Mouse (Mus musculus) left cerebral cortex, postnatal 14 days (tissue): Measurements from ENCODE around the gene Tomt. TPM values are rescaled to one million over a fixed set of nuclear protein-coding genes. Genes with fewer than 3 reads are reported as not detected.
"Not testable (repeated sequence)": the region's sequence is repeated elsewhere in the genome, so short reads cannot be mapped to it uniquely, and the experiment has no call there.

Source experiments
- DNase-seq, 2 experiments: peaks; one replicate each; pipeline ENCODE4 v3.0.0; 2021 to 2022; ENCODE audit warnings: low spot score in 2 of 2, mixed read lengths in 1 of 2
- intact Hi-C: fragments of 180-260 bp; cut with DNase I; formaldehyde crosslinking; loops from one replicate; pipeline ENCODE4 v1.15.1; 2025
- long read RNA-seq, 2 experiments: library from polyadenylated mRNA; stranded (forward); transcript quantifications; one replicate each; pipeline ENCODE4 v2.0.0; 2021
- total RNA-seq, 2 experiments: library from RNA; stranded (reverse); gene quantifications; 2 replicates each; pipeline ENCODE4 v1.2.3; 2021

Gene Tomt
- under 1 TPM in 1 of 2 experiments, not detected in 1; 0.11 TPM for total RNA-seq
- long read RNA-seq, experiment 1 = 0 reads
- long read RNA-seq, experiment 2 = 0 reads

DNA sequence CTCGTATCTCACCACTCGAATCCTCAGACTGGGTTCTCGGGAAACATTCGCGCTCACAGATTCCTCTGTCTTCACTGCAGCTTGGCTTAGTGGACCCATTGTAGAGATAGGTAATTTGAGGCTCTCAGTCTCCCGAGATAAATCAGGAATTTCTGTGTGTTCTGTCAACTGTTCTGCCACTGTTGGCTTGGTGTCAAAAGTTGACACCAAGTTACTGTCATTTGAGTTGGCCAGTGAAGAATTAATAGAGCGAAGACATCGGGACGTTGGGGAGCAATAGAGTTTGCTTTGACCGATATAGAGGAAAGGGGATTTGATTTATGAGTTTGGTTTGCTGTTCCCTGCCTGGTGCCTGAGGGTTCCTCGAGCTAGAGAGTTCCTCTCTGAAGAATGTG, at the start of gene Tomt:
TSS of gene Tomt (minus strand) at position 73 of the 395 bp plus-strand sequence.
- intact Hi-C loops = no loop called here
- DNase-seq = no peak

DNA sequence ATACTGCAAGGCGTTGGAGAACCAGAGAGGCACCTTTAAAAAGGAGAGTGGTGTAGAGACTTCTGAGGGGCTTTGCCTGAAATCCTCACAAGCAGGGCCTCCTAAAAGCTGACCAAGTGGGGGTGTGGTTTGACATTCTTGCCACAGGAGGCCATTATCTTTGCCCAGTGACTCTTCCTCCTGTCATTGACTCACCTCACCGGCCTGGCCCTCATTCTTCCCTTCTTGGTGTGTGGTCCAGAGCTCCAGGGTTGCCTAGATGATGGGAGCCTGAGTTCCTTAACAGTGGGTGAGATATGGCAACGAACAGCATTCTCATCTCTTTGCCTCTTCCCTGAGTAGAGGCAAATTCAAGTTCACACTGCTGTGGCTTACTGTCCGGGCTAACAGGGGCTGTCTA, 49.7 kb upstream of the Tomt start:
- DNase-seq = no peak
- intact Hi-C loops = no loop called here

DNA sequence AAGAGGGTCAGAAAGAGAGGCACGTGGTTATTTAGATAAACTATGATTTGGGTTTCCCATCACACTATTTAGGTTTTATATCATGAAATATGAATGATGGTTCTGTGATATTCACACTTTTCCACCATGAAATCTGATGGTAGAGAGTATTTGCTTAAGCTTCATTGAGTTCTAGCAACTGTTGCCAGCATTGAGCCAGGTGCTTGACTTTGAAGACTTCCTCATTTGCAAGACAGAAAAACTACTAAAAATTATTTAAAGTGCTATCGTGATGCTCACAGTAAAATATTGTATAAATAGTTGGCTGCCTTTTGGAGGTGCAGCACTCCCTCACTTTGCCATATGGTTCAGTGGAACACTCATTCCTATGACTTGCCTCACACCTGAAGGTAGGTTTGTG, 49.1 kb upstream of the Tomt start:
- DNase-seq = no peak
- intact Hi-C loops = no loop called here

DNA sequence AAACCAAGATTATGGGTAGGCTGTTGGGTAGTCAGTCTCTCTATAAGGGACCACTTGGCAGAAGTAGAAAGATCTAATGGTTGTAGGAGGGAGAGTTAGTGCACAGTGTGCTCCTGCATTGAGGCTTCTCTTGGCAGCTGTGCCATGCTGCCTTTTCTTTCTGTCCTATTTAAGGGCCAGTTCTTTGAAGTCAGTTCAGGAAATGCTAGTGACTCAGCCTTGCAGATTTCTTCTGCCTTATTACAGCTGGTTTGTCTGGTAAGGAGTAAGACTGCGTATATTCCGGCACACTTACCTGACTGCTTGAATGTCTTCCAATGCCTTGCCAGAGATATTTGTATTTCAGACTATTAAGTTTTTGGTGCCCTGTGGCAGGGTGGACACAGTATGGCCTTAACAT, 48.0 kb upstream of the Tomt start:
- intact Hi-C loops = no loop called here
- DNase-seq = no peak

DNA sequence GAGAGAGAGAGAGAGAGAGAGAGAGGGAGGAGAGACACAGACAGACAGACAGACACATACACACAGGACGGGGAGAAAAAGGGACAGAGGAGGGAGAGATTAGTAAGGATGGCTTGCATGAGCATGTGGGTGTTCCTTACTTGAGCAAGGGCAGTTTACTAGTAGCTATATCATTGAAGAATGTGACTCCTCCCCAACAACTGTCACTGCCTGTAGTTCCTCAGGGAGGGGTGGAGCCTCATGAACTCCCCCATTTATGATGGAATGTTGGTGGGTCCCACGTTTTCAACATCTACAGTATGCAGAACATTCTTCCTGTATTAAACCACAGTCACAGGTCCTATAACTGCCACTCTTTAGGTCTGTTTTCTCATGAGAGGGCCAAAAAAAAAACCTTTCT, 45.9 kb upstream of the Tomt start:
- no peak for DNase-seq
- intact Hi-C loops = no loop called here

DNA sequence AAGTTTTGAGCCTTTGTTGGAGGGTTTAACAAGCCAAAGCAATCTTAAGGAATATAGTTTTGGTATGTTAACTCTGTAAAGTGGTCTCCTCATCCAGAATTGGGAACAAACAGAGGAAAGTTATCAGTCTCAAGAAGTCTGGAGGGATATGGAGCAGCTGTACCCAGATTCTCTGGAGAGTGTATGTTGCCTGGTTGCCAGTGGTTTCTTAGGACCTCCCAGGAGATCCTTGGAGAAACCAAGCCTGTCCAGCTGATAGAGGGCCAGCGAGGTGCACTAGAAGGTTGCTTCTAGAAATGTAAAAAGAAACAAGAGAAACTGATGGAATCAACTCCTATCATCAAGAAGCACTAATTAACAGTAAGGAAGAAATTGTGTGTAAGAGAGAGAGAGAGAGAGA, 45.5 kb upstream of the Tomt start:
- no peak for DNase-seq
- intact Hi-C loops = no loop called here

DNA sequence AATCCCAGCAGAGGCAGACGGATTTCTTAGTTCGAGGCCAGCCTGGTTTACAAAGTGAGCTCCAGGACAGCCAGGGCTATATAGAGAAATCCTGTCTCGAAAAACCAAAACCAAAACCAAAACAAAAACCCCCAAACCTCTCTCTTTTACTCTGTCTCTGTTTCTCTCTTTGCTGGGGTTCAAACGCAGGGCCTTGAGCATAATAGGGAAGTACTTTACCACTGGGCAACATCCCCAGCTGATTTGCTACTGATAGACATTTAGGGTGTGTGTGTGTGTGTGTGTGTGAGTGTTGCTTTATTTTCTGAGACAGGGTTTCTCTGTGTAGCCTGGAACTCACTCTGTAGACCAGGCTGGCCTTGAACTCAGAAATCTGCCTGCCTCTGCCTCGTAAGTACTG, 42.8 kb upstream of the Tomt start:
- intact Hi-C loops, DNase-seq: not testable (repeated sequence)

DNA sequence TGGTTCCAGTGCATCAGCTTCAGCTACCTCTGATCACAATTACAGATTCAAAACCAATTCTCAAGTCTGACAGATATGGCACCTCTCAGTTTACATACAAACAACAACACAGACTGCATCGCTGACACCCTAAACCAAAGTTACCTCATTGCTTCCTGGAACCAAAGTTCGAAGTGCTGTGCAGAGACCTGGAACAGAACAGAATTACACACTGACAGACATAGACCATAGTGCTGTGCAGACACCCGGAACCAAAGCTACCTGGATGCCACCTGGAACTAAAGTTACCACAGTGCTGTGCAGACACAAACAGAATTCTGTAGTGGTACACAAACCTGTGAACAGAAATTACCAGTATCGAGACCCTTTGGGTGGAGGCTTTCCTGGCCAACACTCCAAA, 33.6 kb upstream of the Tomt start:
- intact Hi-C loops = no loop called here
- no peak for DNase-seq

DNA sequence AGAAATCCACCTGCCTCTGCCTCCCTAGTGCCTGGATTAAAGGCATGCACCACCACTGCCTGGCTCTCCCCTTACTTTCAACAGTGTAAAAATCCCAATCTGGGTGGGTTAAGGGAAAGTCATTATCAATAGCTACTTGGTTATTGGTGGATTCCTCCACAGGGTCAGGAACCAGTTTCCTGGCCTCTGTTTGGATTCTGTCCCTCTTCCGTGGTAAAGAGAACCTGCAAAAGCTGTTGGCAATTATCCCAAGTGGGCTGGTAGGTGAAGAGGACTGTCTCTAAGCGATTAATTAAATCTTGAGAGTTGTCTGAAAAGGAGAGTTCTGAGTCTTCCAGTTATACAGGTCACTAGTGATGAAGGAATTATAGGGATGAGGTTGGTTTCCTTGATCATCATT, 32.2 kb upstream of the Tomt start:
- DNase-seq = no peak
- intact Hi-C loops = no loop called here

DNA sequence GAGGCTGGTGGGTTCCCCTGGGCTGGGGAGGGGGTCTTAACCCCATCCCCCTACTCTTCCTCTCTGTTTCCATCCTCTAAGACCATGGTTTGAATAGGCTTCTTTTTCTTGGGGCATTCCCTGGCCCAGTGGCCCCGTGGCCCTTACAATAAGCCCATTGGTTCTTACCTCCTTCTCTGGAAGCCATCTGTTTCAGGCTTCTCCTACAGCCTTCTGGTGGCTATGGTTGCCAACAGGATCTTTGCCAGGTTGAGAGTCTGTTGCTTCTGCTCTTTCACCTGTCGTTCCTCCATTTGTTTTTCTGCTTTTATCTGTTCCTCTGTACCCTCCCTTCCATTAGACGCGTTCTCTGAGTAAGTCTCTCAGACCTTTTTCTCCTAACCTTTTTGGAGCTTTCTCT, 31.4 kb upstream of the Tomt start:
- DNase-seq = no peak

DNA sequence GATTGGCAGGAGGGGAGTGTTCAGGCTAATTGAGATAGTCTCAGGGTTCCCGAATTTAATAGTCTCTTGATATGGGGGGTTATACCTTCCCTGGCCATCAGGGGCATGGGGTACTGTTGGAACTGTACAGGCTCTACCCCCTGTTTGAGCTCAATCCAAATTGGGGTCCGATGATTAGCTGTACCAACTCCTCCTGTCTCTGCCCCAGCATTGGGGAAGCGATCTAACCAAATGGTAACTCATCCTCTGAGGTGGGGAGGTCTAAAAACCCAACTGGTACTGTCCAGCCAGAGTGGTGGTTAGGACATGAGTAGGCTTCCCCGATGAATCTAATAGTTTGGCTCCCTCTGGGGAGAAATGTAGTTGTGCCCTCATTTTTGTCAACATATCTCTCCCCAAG, 30.8 kb upstream of the Tomt start:
- no peak for DNase-seq
- intact Hi-C loops = no loop called here

More for the DNA sequence above, 31.4 kb upstream of the Tomt start:
- intact Hi-C loops = no loop called here

DNA sequence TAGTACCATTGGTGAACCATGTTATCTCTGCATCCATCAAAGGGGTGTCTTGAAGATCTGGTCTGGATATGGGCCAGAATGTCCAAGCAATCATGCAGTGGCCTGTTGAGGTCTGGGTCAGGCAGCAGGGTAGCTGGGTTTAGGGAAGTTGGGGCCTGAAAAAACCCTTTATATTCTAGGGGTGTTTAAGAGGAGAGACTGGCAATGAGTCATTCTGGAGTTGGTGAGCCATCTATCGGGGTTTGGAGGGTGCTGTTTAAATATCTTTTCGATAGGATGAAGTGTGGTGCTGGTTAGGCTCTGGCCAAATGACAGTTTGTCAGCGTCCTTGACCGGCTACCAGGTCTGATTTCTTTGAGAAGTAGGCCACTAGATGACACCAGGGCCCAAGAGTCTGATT, 29.8 kb upstream of the Tomt start:
- intact Hi-C loops = no loop called here
- DNase-seq = no peak

DNA sequence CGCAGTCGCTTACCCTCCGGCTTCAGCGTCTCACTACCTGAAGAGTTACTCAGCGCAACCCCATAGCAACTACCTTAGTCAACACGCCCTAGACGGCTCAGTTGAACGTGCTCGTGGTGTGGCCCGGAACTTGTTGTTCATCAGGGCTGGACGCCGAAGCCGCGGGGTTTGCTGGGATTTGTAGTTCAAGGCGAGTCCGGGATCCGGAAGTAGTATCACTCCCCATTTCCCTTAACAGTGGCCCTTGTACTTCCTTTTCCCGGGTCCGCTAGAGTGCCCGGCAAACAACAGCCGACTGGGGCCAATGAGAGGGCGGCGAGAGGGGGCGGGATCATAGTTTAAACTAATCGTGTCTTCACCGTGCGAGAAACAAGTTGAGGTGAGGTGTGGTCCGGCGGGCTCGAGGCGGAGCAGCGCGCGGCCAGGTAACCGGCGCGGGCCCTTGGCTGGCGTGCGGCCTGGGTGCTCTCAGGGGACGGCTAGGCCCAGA, 27.6 kb upstream of the Tomt start, which contains the start of the genes Lrrc51 and Numa1:
TSS of gene Lrrc51 (minus strand) at position 145 of the 490 bp plus-strand sequence.
TSS of gene Numa1 (plus strand) at position 361 of the 490 bp plus-strand sequence.
- intact Hi-C loops = no loop called here
- peak; percentile 96 to 97 for DNase-seq

DNA sequence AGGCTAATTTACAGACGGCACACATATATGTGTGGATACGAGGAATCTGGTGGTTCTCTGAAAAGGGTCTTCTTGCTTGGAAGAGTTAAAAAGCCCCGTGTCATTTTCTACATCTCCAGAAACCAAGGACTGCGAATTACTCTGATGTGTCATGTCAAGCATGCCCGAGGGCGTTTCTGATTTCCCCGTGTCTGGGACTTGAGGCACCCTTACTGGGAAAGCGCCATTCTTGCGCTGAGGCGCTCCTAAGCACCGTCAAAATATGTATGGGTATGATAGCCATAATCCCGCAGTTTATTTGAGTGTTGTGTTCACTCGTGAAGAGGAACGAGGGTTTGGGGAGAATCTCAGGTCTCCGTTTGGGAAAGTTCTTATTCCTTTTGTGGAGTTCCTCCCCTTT, 27.1 kb upstream of the Tomt start:
- intact Hi-C loops = no loop called here
- DNase-seq = no peak

DNA sequence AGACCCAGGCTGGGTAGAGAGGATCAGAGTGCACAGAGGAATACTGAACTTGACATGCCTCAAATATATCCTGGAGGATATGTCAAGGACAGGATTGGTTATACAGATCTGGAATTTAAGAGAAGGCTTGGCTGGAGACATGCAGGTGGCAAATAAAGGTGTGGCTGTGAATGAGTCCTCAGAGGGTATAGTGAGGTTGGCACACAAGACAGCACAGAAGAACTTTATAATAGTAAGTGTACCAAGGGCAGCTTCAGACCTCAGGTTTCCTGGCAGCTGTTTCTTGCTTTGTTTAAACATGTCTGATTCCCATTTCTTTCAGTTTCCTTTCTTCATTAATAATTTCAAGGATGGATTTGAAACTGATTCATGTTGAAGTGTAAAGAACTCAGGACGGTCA, 26.4 kb upstream of the Tomt start:
- DNase-seq = no peak
- intact Hi-C loops = no loop called here

DNA sequence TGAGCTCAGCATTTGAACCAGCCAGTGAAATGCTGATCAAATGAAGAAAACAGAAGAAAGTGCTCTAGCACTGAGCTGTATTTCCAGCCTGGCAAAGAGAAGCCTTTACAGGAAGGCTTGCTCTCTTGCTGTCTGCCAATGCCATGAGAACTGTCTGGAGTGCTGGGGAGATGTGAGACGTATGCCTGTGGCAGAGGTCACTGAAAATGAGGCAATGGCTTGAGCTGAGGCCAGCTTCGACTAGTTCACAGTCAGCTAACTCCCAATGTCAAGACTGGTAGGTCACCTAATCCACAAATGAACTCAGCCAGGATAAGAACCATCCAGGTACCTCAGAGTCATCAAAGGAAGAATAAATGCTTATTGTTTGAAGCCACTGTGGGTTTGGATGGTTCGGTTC, 21.9 kb upstream of the Tomt start:
- intact Hi-C loops = no loop called here
- no peak for DNase-seq

DNA sequence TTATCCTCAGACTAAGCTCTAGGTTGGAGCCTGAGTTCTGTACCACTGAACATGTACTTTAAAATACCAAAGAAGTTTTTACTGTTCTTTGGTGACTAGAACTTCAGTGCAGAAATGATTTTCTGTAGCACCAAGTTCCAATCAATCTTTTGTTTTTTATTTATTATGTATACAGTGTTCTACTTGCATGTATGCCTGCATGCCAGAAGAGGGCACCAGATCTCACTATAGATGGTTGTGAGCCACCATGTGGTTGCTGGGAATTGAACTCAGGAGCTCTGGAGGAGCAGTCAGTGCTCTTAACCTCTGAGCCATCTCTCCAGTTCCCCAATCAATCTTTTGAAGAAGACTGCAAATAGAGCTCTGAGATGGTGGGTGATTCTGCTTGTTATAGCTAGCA, 19.7 kb upstream of the Tomt start:
- intact Hi-C loops, DNase-seq: not testable (repeated sequence)

DNA sequence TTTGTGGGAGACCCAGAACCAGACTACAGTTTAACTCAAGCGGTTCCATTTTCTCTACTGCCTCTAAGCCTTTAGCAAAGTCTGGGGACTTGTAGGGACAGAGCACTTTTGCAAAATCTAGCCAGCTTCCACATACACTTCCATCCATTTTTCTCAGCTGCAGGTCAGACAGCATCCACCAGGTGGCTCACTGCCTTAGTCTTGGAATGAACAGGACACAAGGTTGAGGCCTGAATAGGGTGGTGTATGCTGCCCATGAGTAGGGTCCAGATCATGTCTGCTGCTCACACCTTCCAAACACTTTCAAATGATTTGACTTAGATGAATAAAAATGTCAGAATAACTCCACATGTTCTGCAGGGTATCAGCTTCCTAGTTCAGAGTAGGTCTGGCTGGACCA, 11.9 kb upstream of the Tomt start:
- peak; percentile 49 to 71 for DNase-seq
- intact Hi-C loops = no loop called here

DNA sequence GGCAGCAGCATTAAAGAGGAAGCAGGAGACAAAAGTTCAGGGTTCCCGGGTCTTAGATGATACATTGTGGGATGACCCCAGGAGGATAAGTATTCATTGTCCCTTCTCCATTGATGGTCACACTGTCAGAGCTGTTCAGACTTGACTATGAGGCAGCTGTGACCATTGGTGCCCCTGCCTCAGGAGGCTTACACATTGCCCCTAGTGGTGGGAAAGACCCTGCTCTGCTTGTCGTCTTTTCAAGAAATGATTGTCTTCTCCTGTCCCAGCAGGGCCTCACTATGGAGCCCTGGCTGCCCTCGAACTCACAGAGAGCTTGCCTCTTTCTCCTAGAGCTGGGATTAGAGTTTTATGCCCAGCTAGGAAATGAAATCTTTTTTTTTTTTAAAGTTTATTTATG, 5.8 kb upstream of the Tomt start:
- no peak for DNase-seq
- intact Hi-C loops = no loop called here

DNA sequence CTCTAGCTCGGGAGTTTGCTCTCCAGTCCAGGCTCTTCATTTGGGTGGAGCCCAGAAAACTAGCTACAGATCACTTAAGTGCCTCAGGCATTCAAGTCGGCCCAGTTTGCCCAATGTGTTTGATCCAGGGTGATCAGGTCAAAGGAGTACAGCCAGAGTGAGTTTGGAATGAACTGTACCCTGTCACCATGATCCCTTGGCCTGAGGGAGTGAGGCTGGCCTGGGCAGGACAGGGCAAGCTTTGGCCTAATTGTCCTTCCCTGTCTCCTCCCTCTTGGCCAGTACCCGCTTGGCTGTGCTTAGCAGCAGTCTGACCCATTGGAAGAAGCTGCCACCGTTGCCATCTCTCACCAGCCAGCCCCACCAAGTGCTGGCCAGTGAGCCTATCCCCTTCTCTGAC, 4.0 kb upstream of the Tomt start:
- DNase-seq = no peak
- intact Hi-C loops = no loop called here

DNA sequence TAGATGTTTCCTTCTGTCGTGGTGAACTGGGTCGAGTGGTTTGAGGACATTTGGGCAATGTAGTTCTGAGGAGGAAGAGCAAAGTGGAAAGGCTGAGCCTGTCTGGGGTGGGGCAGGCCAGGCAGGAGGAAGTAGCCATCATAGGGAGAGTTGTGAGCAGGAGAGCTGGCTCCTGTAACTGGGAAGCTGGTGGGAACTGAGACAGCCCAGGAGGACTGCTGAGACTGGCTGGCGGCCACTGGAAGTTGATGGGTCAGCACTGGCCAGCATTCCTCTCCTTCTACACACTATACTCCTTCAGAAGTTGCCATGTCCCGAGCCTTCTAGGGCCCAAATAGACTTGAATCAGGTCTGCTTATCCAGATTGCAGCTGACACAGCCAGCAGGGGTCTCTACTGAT, 2.2 kb upstream of the Tomt start:
- intact Hi-C loops = no loop called here
- no peak for DNase-seq

DNA sequence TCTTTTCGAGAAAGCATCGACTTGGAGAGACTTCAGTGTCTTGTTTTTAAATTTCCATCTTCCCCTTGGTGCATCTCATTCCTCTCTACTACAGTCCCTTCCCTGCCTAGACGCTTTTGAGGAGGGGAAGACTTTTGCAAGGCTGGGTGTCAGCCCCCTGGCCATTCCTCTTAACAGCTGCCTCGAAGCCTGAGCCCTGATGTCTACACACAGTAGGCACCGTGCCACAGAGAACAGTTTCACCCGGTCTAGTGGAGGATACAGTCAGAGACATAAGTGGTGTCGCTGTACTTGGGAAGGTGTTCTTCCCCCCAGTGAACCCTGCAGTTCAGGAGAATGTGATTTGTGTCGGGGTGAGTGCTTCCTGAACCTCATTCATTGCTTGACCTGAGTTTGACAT, 537 bp upstream of the Tomt start:
- DNase-seq = no peak
- intact Hi-C loops = no loop called here
